Mouse (Mus musculus) gastrocnemius, adult 18-20 months (tissue): ENCODE measurements around the gene Tut7. TPM values are rescaled to one million over a fixed set of nuclear protein-coding genes. Genes with fewer than 3 reads are reported as not detected.
"Not testable (repeated sequence)": the region's sequence is repeated elsewhere in the genome, so short reads cannot be mapped to it uniquely, and the experiment has no call there.

Experiments
- DNase-seq: peaks from one replicate; pipeline ENCODE4 v3.0.0; 2021; ENCODE audit warnings: low spot score
- long read RNA-seq, 2 experiments: library from polyadenylated mRNA; stranded (forward); transcript quantifications; one replicate each; pipeline ENCODE4 v2.0.0; 2021
- total RNA-seq, 2 experiments: library from RNA; stranded (reverse); gene quantifications; 2 replicates each; pipeline ENCODE4 v1.2.3; 2021

Tut7 gene
- total RNA-seq = 10 to 100 TPM; 36.7 to 38.5 TPM
- long read RNA-seq, experiment 1, partial matches to known transcripts = 5 of 20 reads
- long read RNA-seq, experiment 1, other reads (novel, unspliced or antisense) = 14 of 20 reads
- long read RNA-seq, experiment 2, partial matches to known transcripts = 2 of 21 reads
- long read RNA-seq, experiment 2, other reads (novel, unspliced or antisense) = 14 of 21 reads

DNA sequence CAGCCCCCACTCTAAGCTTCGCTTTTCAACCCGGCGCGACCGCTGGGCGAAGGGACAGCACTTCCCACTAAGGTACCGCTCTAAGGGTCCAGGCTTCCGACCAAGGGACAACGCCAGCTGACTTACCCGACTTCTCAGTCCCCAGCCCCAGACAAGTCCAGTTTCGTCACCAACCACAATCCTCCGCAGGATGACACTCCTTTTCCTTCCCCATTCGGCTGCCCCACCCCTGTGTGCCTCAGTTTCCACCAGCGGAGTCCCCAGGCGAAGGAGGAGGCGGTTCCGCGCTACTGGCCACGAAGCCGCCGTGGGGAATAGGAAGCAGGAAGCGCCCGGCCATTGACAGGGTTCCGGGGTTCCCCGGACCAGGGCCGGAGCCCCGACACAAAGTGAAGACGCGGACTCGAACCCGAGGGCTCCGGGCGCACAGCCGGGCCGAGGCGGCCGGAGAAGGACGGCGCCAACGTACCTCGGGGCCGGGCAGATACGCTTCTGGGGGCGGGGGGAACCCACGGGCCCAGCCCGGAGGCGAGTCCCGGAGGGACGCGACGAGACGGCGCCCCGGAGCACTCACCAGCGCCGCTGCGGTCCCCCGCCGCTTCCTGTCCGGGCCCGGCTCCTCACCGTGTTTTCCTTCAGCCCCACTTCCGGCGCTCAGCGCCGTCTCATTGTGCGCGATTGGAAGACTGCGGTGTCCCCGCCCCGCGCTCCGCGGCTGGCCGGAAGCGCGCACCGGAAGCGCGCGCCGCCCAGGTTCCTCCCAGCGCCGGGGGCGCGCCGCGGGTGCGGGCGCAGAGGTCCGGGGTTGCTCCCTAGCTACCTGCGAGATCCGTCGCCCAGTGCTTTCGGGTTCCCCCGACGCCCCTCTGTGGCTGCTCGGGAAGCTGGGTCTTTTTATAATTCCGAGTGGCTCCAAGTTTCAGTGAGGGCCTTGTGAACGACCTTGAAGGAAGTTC, at the start of gene Tut7:
Gene Tut7, minus strand, starts transcription at position 641 of the 956 bp plus-strand sequence.
- DNase-seq = peak; percentile 92

- no peak for DNase-seq
Measured at GRCm38 (mm10) chr13:59872446-59872845, 49.5 kb upstream of the Tut7 start.

DNA sequence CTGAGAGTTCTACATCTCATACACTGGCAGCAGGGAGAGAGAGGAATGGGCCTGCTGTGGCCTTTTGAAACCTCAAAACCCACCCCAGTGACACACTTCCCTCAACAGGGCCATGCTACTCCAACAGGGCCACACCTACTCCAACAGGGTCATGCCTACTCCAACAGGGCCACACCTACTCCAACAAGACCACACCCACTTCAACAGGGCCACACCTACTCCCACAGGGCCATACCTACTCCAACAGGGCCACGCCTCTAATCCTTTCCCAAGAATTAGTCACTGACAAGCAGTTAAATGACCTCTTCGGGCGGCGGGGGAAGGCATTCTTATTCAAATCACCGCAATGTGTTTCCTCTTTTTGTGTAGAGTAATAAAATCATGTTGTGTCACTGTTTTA, 47.1 kb upstream of the Tut7 start:
- no peak for DNase-seq

GRCm38 (mm10) chr13:59868011-59868649, 45.2 kb upstream of the Tut7 start:
- DNase-seq = no peak

DNA sequence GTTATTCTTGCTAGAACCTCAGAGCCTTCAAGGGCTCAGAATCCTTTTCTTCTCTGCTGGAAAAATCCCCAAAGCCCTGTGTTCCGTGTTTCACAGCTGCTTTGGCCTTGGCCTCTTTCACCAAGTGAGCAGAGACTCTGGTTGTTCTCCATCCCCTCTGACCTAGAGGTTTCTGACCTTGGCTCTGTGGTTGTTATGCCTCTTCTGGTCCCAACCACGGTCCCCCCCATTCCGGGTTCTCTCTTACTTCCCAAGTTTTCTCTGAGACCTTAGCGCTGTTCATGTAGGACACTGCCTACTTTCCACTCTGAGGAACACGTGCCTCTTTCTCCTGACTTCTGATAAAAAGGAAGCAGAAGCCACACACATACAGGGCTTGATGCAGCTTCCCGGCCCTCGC, 44.2 kb upstream of the Tut7 start:
- DNase-seq = no peak

- no peak for DNase-seq
Measured at GRCm38 (mm10) chr13:59859515-59859914, 36.6 kb upstream of the Tut7 start.

GRCm38 (mm10) chr13:59856286-59857070, 33.5 kb upstream of the Tut7 start:
- DNase-seq = peak; percentile 75

DNA sequence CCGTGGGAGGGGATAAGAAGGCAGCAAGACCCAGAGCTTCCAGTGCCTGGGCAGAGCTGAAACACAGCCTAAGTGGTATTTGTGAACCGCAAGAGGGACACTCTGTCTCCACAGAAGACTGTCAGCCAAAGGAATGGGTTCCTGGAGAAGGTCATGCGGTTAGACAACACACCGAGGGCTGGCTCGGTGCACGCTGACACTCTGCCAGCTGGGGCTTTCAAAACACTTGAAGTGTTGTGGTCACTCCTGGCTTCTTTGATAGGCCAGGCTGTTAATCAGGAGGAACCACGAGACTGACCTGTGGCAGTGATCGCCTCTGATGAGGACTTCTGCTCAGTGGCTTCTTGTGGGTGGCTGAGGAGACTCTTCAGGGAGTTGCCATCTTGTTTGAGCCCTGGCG, 30.5 kb upstream of the Tut7 start:
- DNase-seq = peak; percentile 40

- no peak for DNase-seq
Measured at GRCm38 (mm10) chr13:59850373-59850772, 27.4 kb upstream of the Tut7 start.

GRCm38 (mm10) chr13:59844661-59845060, 21.7 kb upstream of the Tut7 start:
- no peak for DNase-seq

DNA sequence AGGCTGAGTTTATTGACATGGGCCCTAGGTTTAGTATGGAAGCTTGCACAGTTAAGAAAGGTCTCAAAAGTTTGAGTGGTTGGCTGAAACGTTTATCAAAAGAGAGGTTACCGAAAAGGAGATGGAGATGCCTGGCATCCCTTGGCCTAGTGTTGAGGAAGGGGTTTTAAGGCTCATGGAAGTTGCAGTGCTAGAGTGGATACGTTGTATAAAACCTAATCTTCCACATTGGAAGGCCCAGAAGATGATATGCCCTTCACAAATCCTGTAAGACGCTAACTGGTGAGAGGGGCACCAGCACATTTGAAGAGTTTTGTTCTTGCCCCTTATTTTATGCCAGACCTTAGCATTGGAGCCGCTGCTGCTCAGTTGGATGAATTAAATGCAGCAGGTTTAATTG, 21.0 kb upstream of the Tut7 start:
- DNase-seq = no peak

GRCm38 (mm10) chr13:59842226-59843210, 19.6 kb upstream of the Tut7 start:
- peak; percentile 88 for DNase-seq

DNA sequence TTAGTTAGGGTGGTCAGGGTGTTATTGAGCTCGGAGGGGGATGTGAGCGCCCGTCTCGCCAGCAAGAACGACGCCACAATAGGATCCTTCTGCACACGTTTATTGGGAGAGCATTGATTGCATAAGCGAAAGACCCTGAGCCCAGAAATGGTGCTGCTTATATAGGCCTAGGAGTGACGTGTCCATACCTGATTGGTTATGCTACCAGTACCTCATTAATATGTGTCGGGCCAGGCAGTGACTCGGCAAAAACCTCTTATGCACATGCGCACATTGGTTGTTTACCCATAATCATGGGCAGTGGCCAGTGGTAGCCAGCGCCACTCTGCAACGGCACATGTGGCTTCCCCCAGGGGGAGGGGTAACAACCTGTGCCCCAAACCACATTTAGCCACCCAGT, 18.8 kb upstream of the Tut7 start:
- DNase-seq = not testable (repeated sequence)

DNA sequence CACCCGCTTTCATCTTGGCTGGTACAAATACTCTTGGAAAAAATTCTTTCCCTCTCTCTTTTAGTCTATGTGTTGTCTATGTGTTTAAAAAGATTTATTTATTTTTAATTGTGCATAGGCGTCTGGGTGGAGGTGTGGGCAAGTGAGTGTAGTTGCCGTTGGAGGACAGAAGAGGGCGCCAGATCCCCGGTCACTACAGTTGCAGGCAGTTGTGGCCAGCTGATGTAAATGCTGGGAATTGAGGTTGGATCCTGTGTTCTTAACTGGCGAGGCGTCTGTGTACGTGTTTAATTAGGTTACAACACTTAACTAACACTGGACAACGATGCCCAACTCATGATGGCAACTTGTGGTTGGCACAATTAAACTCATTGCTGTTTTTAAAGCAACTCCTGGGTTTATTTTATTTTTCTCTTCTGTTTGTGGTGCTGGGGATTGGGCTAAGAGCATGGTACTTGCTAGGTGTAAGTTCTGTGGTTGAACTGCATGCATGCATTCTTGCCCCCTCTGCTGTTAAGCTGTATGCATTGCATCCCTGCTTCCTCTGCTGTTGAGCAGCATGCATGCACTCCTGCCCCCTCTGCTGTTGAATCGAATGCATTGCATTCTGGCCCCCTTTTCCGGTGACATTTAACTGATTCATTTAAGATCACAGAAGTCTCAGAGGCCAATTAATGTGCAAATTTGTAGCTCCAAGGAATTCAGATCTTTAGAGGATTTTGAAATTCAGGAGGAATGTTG, 17.7 kb upstream of the Tut7 start:
- peak; percentile 79 for DNase-seq

DNA sequence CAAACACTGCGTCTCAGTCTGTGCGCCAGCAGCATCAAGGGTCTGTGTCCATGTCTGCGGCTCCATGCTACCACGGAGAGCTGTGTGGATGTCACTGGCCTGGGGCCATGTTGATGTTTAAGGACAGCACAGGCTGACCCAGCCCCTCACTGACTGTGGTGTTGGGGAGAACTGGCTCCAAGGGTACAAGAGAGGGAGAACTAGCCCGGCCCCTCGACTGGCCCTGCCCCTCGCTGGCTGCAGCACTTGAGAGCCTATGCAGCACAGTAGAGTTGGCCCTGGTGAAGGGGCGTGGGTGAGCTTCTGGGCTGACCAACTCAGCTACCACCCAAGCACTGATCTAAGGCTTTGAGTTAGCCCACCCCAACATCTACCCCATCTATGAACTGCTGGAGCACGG, 16.4 kb upstream of the Tut7 start:
- no peak for DNase-seq

- no peak for DNase-seq
Measured at GRCm38 (mm10) chr13:59838464-59838863, 15.5 kb upstream of the Tut7 start.

GRCm38 (mm10) chr13:59836811-59837210, 13.9 kb upstream of the Tut7 start:
- no peak for DNase-seq

DNA sequence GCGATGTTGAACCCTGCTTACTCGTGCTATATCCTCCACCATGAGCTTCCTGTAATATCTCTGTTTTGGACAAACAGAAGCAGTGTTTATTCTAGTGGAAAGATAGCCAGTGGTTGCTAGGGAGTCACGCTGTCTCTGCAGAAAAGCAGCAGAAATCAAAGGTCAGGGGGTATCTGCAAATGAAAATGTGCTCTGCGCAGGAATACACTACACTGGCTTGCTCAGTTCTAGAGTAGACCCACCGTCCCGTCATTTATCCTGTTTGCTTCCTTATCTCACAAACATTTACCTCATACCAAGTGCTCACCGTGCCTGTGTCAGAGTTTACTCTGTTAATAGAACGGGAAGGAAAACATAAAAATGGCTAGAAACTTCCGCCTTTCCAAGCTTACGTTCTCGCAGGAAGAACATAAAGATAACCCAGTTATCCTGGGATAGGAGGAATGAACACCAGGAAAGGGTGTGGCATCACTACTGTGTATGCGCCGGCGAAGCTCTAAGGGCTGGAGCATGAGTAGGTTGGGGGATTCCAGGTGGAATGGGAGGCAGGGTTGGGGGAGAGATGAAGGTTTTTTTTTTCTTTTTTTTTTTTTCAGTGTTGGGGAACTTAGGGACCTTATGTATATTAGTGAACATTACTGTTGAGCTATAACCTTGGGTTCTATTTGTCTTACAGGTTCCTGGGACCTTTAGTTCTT, 13.3 kb upstream of the Tut7 start:
- no peak for DNase-seq
